Mouse (Mus musculus) MEL (cell line): ENCODE results near the gene Hmmr.

Experiments used
- CHD1 ChIP-seq: IDR thresholded peaks from 2 replicates; pipeline ENCODE4 v1.6.1; 2012; ENCODE audit warnings: low read depth, mild to moderate bottlenecking, inconsistent platforms, low read length, improper control_type of control experiment
- CHD2 ChIP-seq: IDR thresholded peaks from 2 replicates; pipeline ENCODE4 v1.6.1; 2011; ENCODE audit warnings: low read length, improper control_type of control experiment
- CTCF ChIP-seq, 3 experiments: IDR thresholded peaks in 2 of 3; conservative IDR thresholded peaks in 1 of 3; 2 replicates each; pipeline ENCODE4 v1.5.1; 2011 to 2012; ENCODE audit warnings: low read length in 3 of 3, low read depth in 2 of 3, mild to moderate bottlenecking in 2 of 3, improper control_type of control experiment in 1 of 3, inconsistent platforms in 1 of 3, mixed read lengths in 1 of 3, moderate library complexity in 1 of 3; ENCODE audit not compliant: control insufficient read depth in 1 of 3, insufficient read depth in 1 of 3, poor library complexity in 1 of 3, severe bottlenecking in 1 of 3
- EP300 ChIP-seq, 2 experiments: IDR thresholded peaks; 2 replicates each; pipeline ENCODE4 v1.6.1; 2011; ENCODE audit warnings: improper control_type of control experiment in 2 of 2, low read length in 2 of 2, low read depth in 1 of 2, mild to moderate bottlenecking in 1 of 2
- GATA1 ChIP-seq: IDR thresholded peaks from 2 replicates; pipeline ENCODE4 v1.6.1; 2011; ENCODE audit warnings: low read depth, low read length, improper control_type of control experiment
- HCFC1 ChIP-seq: IDR thresholded peaks from 2 replicates; pipeline ENCODE4 v1.6.1; 2012; ENCODE audit warnings: low read depth, mild to moderate bottlenecking, inconsistent platforms, low read length, improper control_type of control experiment, moderate library complexity
- MAX ChIP-seq: IDR thresholded peaks from 2 replicates; pipeline ENCODE4 v1.6.1; 2011; ENCODE audit warnings: low read length, improper control_type of control experiment
- MXI1 ChIP-seq: IDR thresholded peaks from 2 replicates; pipeline ENCODE4 v1.6.1; 2011; ENCODE audit warnings: mild to moderate bottlenecking, low read depth, low read length, improper control_type of control experiment
- POLR2A ChIP-seq, 2 experiments: IDR thresholded peaks; 2 replicates each; pipeline ENCODE4 v1.6.1; 2011 to 2012; ENCODE audit warnings: low read length in 2 of 2, mild to moderate bottlenecking in 2 of 2, control low read depth in 1 of 2, improper control_type of control experiment in 1 of 2, low read depth in 1 of 2, moderate library complexity in 1 of 2; ENCODE audit not compliant: control insufficient read depth in 1 of 2, insufficient read depth in 1 of 2, poor library complexity in 1 of 2
- ZC3H11A ChIP-seq: IDR thresholded peaks from 2 replicates; pipeline ENCODE4 v1.6.1; 2012; ENCODE audit warnings: low read depth, mild to moderate bottlenecking, inconsistent platforms, low read length, improper control_type of control experiment

- TF ChIP-seq CHD1 = no peak
- no peak for TF ChIP-seq MXI1
- TF ChIP-seq GATA1 = no peak
- no peak for TF ChIP-seq MAX
- TF ChIP-seq CTCF (IDR thresholded peaks at IDR 0.05 in 2 of 3, conservative IDR thresholded peaks at IDR 0.05 in 1 of 3; ENCODE audit: control insufficient read depth in 1 of 3, insufficient read depth in 1 of 3, low read depth in 2 of 3, low read length in 3 of 3, poor library complexity in 1 of 3, severe bottlenecking in 1 of 3) = no peak
- TF ChIP-seq CHD2 = no peak
- TF ChIP-seq EP300 (IDR thresholded peaks at IDR 0.05; ENCODE audit: low read depth in 1 of 2, low read length in 2 of 2) = no peak
- TF ChIP-seq ZC3H11A = no peak
- no peak for TF ChIP-seq POLR2A (IDR thresholded peaks at IDR 0.05; ENCODE audit: control insufficient read depth in 1 of 2, insufficient read depth in 1 of 2, low read depth in 1 of 2, low read length in 2 of 2, poor library complexity in 1 of 2)
- no peak for TF ChIP-seq HCFC1
Measured at GRCm38 (mm10) chr11:40755968-40756367, 22.7 kb upstream of the Hmmr start.
